Mouse (Mus musculus): ENCODE measurements at regions not wholly inside any gene's neighbourhood (a gene's known extent, or its start where the extent isn't known, plus 50 kb on each side); places are given as distances from the start of the nearest gene placed in this dataset.

GRCm38 (mm10) chr2:160421216-160421911 is 54.5 kb upstream of the Mafb start:
- DNase-seq = peak; percentile 18 to 31

- DNase-seq = no peak
Measured at GRCm38 (mm10) chr2:160424491-160424890, 57.6 kb upstream of the Mafb start.

DNA sequence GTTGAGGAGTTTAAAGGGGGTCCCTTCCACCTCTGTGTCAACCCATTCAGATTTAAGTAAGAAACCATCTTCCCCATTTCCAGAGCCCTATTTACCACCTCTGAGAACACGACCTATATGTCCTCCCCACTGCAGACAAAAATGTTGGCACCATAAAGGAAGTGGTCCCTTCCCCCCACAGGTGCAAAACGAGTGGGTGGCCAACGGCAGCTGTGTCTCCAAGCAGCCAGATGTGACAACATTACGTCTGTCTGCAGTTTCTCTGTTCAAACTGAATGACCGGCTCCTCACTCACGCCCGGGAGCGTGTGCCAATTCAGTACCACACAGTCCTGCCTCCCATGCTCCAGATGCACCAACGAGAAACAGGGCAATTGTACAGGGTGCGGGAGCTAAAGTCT is 60.6 kb upstream of the Mafb start:
- no peak for DNase-seq

DNA sequence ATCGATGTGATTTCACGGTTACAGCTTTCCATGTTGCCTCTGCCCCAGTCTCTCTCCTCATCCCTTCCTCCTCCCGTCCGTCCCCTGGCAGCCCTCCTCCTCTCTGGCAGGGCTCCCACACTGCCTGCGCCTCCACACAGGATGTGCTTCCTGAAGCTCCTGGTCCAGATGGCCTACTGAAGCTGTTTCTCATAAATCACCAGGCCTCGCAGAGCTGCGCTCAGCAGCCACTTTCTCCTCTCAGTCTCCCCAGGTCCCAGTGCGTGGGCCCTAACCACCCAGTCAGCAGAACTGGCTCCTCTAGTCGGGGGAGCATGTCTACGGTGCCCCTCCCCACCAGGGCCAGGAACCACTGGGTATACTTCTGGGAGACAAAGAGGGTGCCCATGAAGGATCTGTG is 66.4 kb upstream of the Mafb start:
- peak; percentile 73 to 81 for DNase-seq

GRCm38 (mm10) chr2:160434701-160435100 is 67.8 kb upstream of the Mafb start:
- no peak for DNase-seq

GRCm38 (mm10) chr2:160435622-160436021 is 68.8 kb upstream of the Mafb start:
- no peak for DNase-seq

- DNase-seq = no peak
Measured at GRCm38 (mm10) chr2:160439028-160439427, 72.2 kb upstream of the Mafb start.

GRCm38 (mm10) chr2:160440236-160440635 is 73.4 kb upstream of the Mafb start:
- no peak for DNase-seq

DNA sequence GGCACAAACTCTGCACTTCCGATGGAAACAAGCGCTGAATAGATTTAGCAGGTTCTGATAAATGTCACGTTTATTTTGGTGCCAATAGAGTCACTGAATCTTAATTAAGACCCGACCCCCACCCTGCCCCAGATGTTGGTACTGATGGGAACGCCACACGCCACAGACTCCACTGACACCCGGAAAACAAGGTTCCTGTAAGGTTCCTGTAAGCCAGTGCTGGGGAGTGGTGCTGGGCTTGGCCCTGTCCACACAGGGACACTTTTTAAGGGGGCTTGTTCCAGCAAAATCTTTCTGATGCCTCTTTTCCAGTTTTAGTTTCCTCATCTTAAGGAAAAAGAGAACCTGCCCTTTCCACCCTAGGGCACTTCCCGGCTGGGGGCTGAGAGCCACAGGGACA is 84.2 kb upstream of the Mafb start:
- no peak for DNase-seq

GRCm38 (mm10) chr2:160451481-160452238 is 84.8 kb upstream of the Mafb start:
- peak; percentile 68 to 81 for DNase-seq

- no peak for DNase-seq
Measured at GRCm38 (mm10) chr2:160452239-160452530, 85.3 kb upstream of the Mafb start.

GRCm38 (mm10) chr2:160452730-160453129 is 85.9 kb upstream of the Mafb start:
- DNase-seq = no peak

DNA sequence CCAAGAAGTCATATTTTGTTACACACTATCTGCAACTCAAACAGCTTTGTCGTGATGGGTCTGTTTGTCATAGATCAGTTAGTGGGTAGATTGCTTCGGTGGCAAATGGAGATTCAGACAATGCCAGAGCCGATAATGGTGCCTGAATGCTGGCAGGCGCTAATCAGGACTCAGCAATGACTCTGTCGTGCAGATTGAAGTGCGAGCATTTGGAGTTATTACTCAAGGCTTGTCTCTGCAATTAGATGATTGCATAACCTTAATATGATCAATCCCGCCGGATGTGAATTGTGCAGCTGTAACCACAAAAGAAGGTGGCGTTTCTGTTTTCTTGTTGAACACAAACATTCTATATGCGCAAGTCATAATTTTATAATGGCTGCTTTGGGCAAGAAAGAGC is 88.8 kb upstream of the Mafb start:
- DNase-seq = no peak

- no peak for DNase-seq
Measured at GRCm38 (mm10) chr2:160456681-160457080, 89.8 kb upstream of the Mafb start.

- no peak for DNase-seq
Measured at GRCm38 (mm10) chr2:160471561-160471960, 104.7 kb upstream of the Mafb start.

DNA sequence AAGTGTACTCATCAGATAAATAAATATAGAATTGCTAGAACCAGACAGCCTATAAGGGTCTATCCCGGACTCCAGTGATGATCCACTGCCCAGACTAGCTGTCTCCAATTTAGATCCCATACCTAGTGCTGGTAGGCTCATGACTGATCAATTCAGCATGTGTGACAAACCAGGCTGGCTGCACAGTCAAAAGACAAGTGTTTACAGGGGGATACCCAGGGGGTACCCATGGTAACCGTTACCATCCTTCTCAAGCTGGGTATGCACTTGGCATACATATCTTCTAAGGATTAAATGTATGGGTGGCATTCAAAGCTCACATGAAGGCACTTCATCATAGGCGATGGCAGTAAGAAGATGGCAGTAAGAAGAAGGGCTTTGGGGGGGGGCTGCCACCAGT is 109.3 kb upstream of the Mafb start:
- DNase-seq = no peak

DNA sequence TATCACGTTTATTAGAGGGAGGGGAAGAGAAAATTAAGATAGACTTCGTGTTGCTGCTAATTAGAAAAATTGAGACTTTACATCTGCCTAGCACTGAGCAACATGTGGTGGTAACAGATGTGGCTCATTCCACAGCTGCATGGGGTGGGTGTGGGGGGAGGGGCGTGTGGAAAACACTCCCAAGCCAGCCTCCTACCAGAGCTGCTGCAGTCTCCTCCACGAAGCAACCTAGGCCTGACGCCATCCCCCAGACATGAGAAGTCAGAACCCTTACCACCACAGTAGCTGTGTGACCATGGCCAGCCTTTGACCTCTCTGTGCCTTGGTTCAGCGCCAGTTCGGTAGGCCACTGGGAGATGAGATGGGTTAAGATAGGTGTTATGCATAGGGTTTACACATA is 112.4 kb upstream of the Mafb start:
- no peak for DNase-seq

GRCm38 (mm10) chr2:160485097-160485496 is 118.2 kb upstream of the Mafb start:
- DNase-seq = no peak

GRCm38 (mm10) chr2:160485515-160485914 is 118.7 kb upstream of the Mafb start:
- DNase-seq = no peak

DNA sequence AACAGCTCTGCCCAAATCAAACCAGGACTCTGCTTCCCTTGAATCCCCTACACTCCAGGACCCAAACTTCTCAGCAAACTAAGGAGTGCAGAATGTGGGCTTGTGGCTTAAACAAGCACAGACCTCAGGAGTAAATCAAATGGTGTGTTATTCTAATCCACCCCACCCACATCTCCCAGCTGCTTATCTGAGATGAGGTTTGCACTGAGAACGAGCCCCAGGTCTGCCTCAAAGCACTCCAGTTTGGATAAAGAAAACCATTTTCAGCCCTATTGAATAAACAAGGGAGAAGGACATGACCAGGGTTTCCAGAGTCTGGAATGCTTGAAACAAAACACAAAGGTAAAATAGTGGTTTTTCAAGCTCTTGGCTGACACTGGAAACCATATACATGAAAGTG is 132.9 kb upstream of the Mafb start:
- no peak for DNase-seq

- no peak for DNase-seq
Measured at GRCm38 (mm10) chr2:160502901-160503300, 136.0 kb upstream of the Mafb start.

DNA sequence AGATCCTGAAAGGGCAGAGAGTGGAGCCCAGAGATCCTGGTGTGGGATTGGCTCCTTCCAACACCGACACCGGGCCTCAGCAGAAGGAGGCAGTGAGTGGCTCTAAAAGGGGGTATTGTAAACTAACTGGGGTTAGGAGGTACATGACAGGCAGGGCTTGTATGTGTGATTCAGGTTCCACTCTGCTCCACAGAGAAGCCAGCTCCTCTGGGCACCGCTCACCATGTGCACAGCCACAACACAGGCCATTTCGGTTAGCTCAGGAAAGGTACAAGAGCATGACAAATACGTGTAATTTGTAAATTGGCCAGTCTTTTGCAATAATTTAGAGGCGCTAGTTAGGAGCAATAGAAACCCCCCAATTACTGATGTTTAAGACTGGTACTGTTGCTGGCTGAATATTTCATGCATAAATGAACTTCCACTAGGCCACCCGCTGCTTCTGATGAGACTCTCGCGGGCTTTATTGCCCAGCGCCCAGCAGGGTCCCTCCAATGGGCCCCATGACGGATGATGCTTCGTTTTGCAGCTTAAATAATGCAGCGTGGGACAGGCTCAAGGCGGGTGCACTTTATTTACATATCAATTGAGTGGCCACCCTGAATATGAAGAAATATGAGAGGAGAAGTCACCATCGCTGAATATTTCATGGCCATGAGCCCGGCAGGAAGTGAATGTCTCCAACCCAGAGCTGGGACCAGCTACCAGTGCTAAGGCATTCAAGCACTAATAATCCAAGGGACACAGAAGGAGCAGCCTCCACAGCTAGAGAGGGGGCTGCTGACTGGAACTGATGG is 136.9 kb upstream of the Mafb start:
- no peak for DNase-seq

DNA sequence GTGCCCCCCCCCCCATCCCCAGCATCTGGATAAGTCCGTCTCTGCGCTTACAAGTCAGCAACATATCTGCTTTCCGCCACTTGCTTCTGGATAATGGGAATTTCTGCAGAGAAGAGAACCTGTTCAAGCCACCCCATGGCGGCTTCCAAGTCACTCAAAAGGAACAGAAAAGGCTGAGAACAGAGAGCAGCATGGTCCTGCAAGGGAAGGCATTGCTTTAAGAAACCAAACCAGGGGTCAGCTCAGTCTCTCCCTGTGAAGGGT is 137.5 kb upstream of the Mafb start:
- DNase-seq = no peak

- DNase-seq = no peak
Measured at GRCm38 (mm10) chr2:160507371-160507770, 138.3 kb upstream of the Top1 start.
